Mouse (Mus musculus): ENCODE results near the gene Nr4a2. TPM values are rescaled to one million over a fixed set of nuclear protein-coding genes. Genes with fewer than 3 reads are reported as not detected.

Gene Nr4a2
- total and polyA plus RNA-seq, 2 experiments = under 0.01 to 0.42 TPM

DNA sequence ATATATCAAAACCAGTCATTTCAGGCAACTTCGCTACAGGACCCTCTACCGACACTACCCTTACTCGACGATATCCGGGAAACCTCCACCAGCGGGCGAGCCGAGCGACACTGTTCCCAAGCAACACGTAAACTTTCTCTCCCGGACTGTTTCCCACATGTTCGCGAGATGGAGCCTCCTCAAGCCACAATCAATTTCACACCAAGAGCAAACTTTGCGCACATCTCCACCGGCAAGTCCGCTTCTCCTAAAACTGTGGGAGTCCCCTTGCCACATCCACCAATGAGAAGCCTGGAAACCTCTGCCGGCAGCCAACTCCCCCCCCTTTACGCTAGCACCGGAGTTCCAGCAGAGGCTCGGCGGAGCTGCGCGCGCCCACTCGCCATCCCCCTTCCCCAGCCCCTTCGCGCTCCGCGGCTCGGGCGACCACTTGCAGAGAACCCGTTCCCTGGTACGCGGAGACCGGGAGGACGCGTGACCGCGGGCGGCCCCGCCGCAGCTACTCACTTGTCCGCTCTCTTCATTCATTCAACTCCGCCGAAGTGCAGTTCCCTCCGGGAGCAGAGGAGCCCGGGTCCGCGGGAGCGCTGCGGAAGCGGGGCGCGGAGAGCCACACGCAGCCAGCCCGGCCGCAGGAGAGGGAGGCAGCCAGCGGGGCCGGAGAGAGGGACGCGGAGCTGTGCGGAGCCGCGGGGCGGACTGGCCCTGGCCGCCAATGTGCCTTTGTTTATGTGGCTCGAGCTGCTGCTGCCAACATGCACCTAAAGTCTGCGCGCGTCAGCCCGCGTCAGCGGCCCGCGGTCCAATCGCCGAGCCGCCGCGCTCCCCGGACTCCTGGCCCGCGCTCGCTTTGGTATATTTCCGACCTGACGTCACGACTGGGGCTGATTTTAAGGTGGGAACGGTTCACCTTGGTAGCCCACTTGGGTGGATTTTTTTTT is 9.3 kb downstream of the Nr4a2 start:
- TF ChIP-seq POLR2A (IDR thresholded peaks at IDR 0.05; ENCODE audit: extremely low read depth, insufficient read depth, low read length) (no peak), CTCF (IDR thresholded peaks at IDR 0.05; ENCODE audit: low read depth, low read length) (no peak)
- Histone ChIP-seq H3K27me3 (ENCODE audit: control insufficient read depth, insufficient read depth, low read length) (peaks cover 38% of the 10 kb centered on the region), H3K79me2 (ENCODE audit: control insufficient read depth, insufficient read depth, low read length) (no peaks in the 10 kb centered on the region), H3K4me3 (ENCODE audit: insufficient read depth, low read depth, low read length) (peak overlapping the region; percentile 74), H3K36me3 (ENCODE audit: control insufficient read depth, insufficient read depth, low read length) (no peaks in the 10 kb centered on the region), H3K27ac (replicated peaks; ENCODE audit: insufficient read depth, low read depth, low read length) (no peak overlapping the region), H3K4me1 (ENCODE audit: control insufficient read depth, insufficient read depth, low read length) (peaks cover 8% of the 10 kb centered on the region; the same call in 1 of the 2 replicates), H3K9ac (ENCODE audit: low read depth, low read length) (peak overlapping the region; percentile 27)
- DNase-seq (ENCODE audit: extremely low read depth, low read depth, low spot score) = no peak
- 1% methylated on average over 88 of the region's 88 CpGs for WGBS

DNA sequence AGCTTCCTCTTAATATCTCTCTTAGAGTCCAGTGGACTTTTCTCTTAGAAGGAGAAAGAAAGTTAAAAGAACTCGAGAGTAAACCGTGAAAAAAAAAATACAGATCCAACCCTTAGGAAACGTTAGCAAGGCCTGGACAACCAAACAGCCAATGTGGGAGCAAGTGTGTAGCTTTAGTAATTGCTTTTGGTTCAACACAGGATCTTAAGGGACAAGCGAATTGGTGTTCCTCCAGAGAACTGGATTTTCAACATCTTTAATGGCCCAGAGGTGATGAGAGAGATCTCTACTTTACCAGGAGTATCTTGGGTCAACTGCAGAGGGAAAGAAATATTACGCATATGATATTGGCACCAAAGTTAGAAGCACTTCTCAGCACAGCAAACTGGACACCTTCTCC is 10.4 kb downstream of the Nr4a2 start:
- H3K79me2 ChIP-seq (ENCODE audit: control insufficient read depth, insufficient read depth, low read length) = no peaks in the 10 kb centered on the region
- 53% methylated on average over 5 of the region's 5 CpGs for WGBS
- H3K27me3 ChIP-seq (ENCODE audit: control insufficient read depth, insufficient read depth, low read length) = peaks cover 41% of the 10 kb centered on the region
- H3K36me3 ChIP-seq (ENCODE audit: control insufficient read depth, insufficient read depth, low read length) = no peaks in the 10 kb centered on the region
- no peak for DNase-seq (ENCODE audit: extremely low read depth, low read depth, low spot score)
- no peak for TF ChIP-seq POLR2A (IDR thresholded peaks at IDR 0.05; ENCODE audit: extremely low read depth, insufficient read depth, low read length)
- TF ChIP-seq CTCF (IDR thresholded peaks at IDR 0.05; ENCODE audit: low read depth, low read length) = no peak
- H3K27ac ChIP-seq (replicated peaks; ENCODE audit: insufficient read depth, low read depth, low read length) = no peak overlapping the region
- no peak overlapping the region for H3K4me3 ChIP-seq (ENCODE audit: insufficient read depth, low read depth, low read length)
- H3K4me1 ChIP-seq (ENCODE audit: control insufficient read depth, insufficient read depth, low read length) = peaks cover 8% of the 10 kb centered on the region; the same call in 1 of the 2 replicates
- no peak overlapping the region for H3K9ac ChIP-seq (ENCODE audit: low read depth, low read length)

DNA sequence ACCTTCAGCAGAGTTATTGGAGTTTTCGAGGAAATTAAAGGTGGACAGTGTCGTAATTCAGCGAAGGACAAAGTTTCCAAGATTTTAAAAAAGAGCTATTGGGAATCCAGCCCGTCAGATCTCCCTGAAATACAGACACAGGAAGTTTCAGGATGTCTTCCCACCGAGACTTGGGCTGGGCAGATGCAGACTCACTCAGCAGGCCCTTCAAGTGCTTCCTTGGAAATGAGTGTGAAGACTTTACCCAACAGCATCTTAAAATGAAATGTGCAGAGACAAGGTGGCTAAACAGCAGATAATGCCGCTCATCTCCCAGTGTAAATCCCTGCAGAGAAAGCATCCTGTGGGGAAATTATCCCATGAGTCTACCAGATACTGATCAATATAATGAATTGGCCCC is 10.9 kb downstream of the Nr4a2 start:
- DNase-seq (ENCODE audit: extremely low read depth, low read depth, low spot score) = no peak
- Histone ChIP-seq H3K79me2 (ENCODE audit: control insufficient read depth, insufficient read depth, low read length) (no peaks in the 10 kb centered on the region), H3K4me3 (ENCODE audit: insufficient read depth, low read depth, low read length) (no peak overlapping the region), H3K9ac (ENCODE audit: low read depth, low read length) (no peak overlapping the region), H3K27ac (replicated peaks; ENCODE audit: insufficient read depth, low read depth, low read length) (no peak overlapping the region), H3K27me3 (ENCODE audit: control insufficient read depth, insufficient read depth, low read length) (peaks cover 41% of the 10 kb centered on the region), H3K4me1 (ENCODE audit: control insufficient read depth, insufficient read depth, low read length) (peaks cover 8% of the 10 kb centered on the region; the same call in 1 of the 2 replicates), H3K36me3 (ENCODE audit: control insufficient read depth, insufficient read depth, low read length) (no peaks in the 10 kb centered on the region)
- TF ChIP-seq CTCF (IDR thresholded peaks at IDR 0.05; ENCODE audit: low read depth, low read length) (no peak), POLR2A (IDR thresholded peaks at IDR 0.05; ENCODE audit: extremely low read depth, insufficient read depth, low read length) (no peak)
- 50% methylated on average over 6 of the region's 6 CpGs for WGBS

DNA sequence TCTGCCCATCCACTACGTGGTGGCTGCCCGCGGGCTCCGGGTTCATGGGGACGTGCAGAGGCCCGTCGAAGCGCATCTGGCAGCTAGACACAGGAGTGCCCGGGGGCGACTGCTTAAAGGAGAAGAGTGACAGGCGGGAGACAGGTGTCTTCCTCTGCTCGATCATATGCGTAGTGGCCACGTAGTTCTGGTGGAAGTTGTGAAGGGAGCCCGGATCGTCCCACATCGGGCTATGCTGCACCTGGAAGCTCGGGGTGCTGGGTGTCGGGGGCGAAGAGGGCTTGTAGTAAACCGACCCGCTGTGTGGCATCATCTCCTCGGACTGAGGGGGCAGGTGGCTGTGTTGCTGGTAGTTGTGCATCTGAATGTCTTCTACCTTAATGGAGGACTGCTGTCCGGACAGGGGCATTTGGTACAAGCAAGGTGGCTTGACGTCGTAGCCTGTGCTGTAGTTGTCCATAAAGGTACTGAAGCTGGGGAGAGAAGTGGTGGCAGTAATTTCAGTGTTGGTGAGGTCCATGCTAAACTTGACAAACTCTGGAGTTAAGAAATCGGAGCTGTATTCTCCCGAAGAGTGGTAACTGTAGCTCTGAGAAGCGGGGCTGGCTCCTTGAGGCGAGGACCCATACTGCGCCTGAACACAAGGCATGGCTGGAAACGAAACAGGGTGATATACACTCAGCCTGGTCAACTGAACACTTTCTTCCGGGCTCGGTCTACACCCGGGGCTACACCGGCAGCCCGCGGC is 11.8 kb downstream of the Nr4a2 start:
- TF ChIP-seq CTCF (IDR thresholded peaks at IDR 0.05; ENCODE audit: low read depth, low read length) = no peak
- H3K4me3 ChIP-seq (ENCODE audit: insufficient read depth, low read depth, low read length) = no peak overlapping the region
- WGBS = 15% methylated on average over 38 of the region's 38 CpGs
- H3K27me3 ChIP-seq (ENCODE audit: control insufficient read depth, insufficient read depth, low read length) = peaks cover 41% of the 10 kb centered on the region
- DNase-seq (ENCODE audit: extremely low read depth, low read depth, low spot score) = no peak
- peaks cover 6% of the 10 kb centered on the region; the same call in 1 of the 2 replicates for H3K4me1 ChIP-seq (ENCODE audit: control insufficient read depth, insufficient read depth, low read length)
- no peak overlapping the region for H3K27ac ChIP-seq (replicated peaks; ENCODE audit: insufficient read depth, low read depth, low read length)
- no peaks in the 10 kb centered on the region for H3K79me2 ChIP-seq (ENCODE audit: control insufficient read depth, insufficient read depth, low read length)
- no peaks in the 10 kb centered on the region for H3K36me3 ChIP-seq (ENCODE audit: control insufficient read depth, insufficient read depth, low read length)
- no peak overlapping the region for H3K9ac ChIP-seq (ENCODE audit: low read depth, low read length)

DNA sequence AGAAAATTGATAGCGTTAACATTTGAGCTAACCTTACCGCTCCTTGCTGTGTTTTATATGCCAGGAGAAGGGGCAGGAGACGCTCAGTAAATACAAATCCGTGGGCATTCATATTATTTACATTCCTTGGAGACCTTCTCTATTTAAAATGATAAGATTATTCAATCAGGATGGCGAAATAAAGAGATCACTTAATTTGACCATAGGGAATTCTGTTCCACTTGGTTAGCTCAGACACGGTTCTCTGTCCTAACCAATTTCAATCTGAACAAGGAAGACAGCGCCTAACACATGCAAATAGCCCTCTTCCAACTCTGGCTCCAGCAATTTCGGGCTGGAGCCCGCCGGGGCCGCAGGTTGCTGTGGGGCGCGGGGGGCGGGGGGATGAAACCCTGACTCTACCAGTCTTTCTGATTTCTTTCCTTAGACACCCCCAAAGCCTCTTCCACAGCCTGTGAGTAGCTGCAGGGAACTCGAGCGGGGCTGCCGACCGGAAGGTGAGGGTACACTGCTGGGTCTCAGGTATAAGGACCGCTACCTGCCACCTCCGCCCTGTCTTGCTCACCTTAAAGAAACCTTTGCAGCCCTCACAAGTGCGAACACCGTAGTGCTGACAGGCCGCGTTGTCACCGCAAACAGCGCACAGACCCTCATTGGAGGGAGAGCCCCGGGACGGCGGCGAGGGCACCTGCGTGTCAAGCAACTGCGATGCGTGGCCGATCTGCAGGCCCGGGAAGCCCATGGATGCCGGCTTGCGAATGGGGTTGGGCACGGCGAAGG is 12.6 kb downstream of the Nr4a2 start:
- WGBS = 18% methylated on average over 39 of the region's 39 CpGs
- no peak overlapping the region for H3K4me3 ChIP-seq (ENCODE audit: insufficient read depth, low read depth, low read length)
- TF ChIP-seq CTCF (IDR thresholded peaks at IDR 0.05; ENCODE audit: low read depth, low read length) = no peak
- no peak for TF ChIP-seq POLR2A (IDR thresholded peaks at IDR 0.05; ENCODE audit: extremely low read depth, insufficient read depth, low read length)
- DNase-seq (ENCODE audit: extremely low read depth, low read depth, low spot score) = no peak
- no peak overlapping the region for H3K27ac ChIP-seq (replicated peaks; ENCODE audit: insufficient read depth, low read depth, low read length)
- H3K27me3 ChIP-seq (ENCODE audit: control insufficient read depth, insufficient read depth, low read length) = peaks cover 41% of the 10 kb centered on the region
- no peak overlapping the region for H3K9ac ChIP-seq (ENCODE audit: low read depth, low read length)
- H3K4me1 ChIP-seq (ENCODE audit: control insufficient read depth, insufficient read depth, low read length) = peaks cover 6% of the 10 kb centered on the region; the same call in 1 of the 2 replicates
- H3K79me2 ChIP-seq (ENCODE audit: control insufficient read depth, insufficient read depth, low read length) = no peaks in the 10 kb centered on the region
- H3K36me3 ChIP-seq (ENCODE audit: control insufficient read depth, insufficient read depth, low read length) = no peaks in the 10 kb centered on the region
